Mouse (Mus musculus) heart, adult 2 months (tissue): Measurements from ENCODE around the gene Ccdc51. TPM values are rescaled to one million over a fixed set of nuclear protein-coding genes. Genes with fewer than 3 reads are reported as not detected.

Experiments used
- DNase-seq, 2 experiments: peaks; one replicate each; pipeline ENCODE4 v3.0.0; 2021
- H3K27ac ChIP-seq: fragments of 200-600 bp; 2 replicates; pipeline ENCODE4 v1.8.1; 2022
- H3K27me3 ChIP-seq: fragments of 200-500 bp; 2 replicates; pipeline ENCODE4 v1.6.1; 2012; ENCODE audit warnings: mild to moderate bottlenecking, low read length, inconsistent platforms, mixed read lengths; ENCODE audit not compliant: control insufficient read depth, insufficient read depth
- H3K36me3 ChIP-seq: fragments of 200-500 bp; 2 replicates; pipeline ENCODE4 v1.6.1; 2012; ENCODE audit warnings: low read length, inconsistent platforms; ENCODE audit not compliant: control insufficient read depth, insufficient read depth
- H3K4me1 ChIP-seq: fragments of 200-500 bp; 2 replicates; pipeline ENCODE4 v1.6.1; 2011; ENCODE audit warnings: low read length; ENCODE audit not compliant: control insufficient read depth, insufficient read depth
- H3K4me3 ChIP-seq: fragments of 200-600 bp; 2 replicates; pipeline ENCODE4 v1.8.1; 2022
- H3K79me2 ChIP-seq: fragments of 200-500 bp; replicated peaks from 2 replicates; pipeline ENCODE4 v1.6.1; 2012; ENCODE audit warnings: mild to moderate bottlenecking, inconsistent platforms, low read length, moderate library complexity, mixed read lengths; ENCODE audit not compliant: control insufficient read depth, insufficient read depth
- H3K9ac ChIP-seq: fragments of 200-500 bp; 2 replicates; pipeline ENCODE4 v1.6.1; 2012; ENCODE audit warnings: low read depth, mild to moderate bottlenecking, control low read depth, inconsistent platforms, low read length, mixed read lengths
- CTCF ChIP-seq: fragments of 200-600 bp; IDR thresholded peaks from 2 replicates; pipeline ENCODE4 v1.8.1; 2022; ENCODE audit warnings: antibody characterized with exemption, mild to moderate bottlenecking, moderate library complexity
- EP300 ChIP-seq: fragments of 200-500 bp; IDR thresholded peaks from 2 replicates; pipeline ENCODE4 v1.6.1; 2011; ENCODE audit warnings: low read depth, low read length, control low read depth; ENCODE audit not compliant: insufficient read depth
- POLR2A ChIP-seq: fragments of 200-500 bp; IDR thresholded peaks from 2 replicates; pipeline ENCODE4 v1.6.1; 2011; ENCODE audit warnings: mild to moderate bottlenecking, low read depth, low read length, control low read depth; ENCODE audit not compliant: insufficient read depth
- WGBS: fragments of 180-500 bp; shearing (Covaris S2); methylation state at CpG from one replicate; pipeline ENCODE4 v1.1.7; 2018; 5-methylcytosine and 5-hydroxymethylcytosine counted together
- intact Hi-C: fragments of 180-260 bp; cut with DNase I; formaldehyde crosslinking; loops from one replicate; pipeline ENCODE4 v1.15.1; 2025
- polyA plus RNA-seq: library from polyadenylated mRNA; depleted of rRNA; stranded (reverse); fragments of >200 nt; gene quantifications from 2 replicates; pipeline ENCODE4 v1.2.3, GENCODE M21; 2012
- total RNA-seq, 2 experiments: library from RNA; stranded (reverse); gene quantifications; 2 replicates each; pipeline ENCODE4 v1.2.3; 2021

Ccdc51 gene
- total and polyA plus RNA-seq, 3 experiments, result 7.0 to 11.8 (median 11.1) TPM

DNA sequence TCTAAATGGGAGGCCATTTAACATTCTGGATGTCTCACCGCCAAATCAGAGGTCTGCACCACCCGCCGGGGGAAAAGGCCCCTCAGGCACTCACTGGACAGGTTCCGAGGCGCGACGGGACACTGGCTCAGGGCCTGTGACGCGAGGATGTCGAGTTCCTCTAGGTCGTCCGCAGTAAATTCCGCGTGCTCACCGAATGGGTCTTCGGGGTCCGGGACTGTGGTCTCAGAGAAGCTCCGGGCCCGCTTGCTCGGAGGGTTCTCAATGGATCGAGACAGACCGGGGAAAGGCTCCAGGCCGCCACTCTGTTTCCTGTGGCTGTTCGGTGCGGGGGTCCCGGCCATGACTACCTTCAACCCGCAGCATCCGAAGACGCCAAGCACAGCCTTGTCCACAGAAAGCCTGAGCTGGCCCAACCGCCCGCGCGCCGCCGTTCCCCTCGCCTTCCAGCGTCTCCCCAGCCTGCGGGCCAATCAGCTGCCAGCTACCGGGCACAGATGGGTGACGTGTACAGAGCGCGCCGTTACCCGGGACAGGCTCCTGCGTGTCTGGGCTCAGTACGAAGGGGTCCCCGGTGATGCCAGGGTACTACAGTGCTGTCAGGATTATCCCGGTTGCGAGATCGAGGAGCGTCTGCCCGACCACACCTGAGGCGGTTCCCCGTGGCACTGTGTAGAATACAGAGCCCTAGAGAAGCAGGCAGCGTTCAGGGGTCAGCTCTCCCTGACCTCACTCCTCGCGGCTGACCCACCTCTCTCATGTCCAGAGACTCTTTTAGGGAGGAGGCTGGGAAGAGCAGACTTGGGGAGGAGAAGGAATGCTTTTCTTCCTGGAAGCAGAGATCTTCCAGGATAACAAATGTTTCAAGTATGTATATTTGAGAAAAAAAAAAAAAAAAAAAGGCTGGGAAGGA is 8.4 kb upstream of the Ccdc51 start, which contains the start of gene Atrip:
Atrip (minus strand) TSS at position 464 of the 913 bp plus-strand sequence.
- H3K79me2 ChIP-seq, result peaks cover 3% of the 10 kb centered on the region; the same call in 1 of the 2 replicates
- H3K27me3 ChIP-seq, result no peaks in the 10 kb centered on the region
- H3K27ac ChIP-seq, result peak within 1 kb of the TSS; percentile 79
- peak within 1 kb of the TSS; percentile 62 for H3K9ac ChIP-seq
- intact Hi-C loops, result no loop called here
- H3K4me1 ChIP-seq, result peaks cover 4% of the 10 kb centered on the region
- peaks cover 3% of the 10 kb centered on the region; the same call in 1 of the 2 replicates for H3K36me3 ChIP-seq
- peak within 1 kb of the TSS; percentile 81 for H3K4me3 ChIP-seq
- TF ChIP-seq POLR2A (peak; percentile 82), CTCF (no peak)
- under 1% methylated on average over 57 of the region's 57 CpGs for WGBS
- DNase-seq, result peak; percentile 92 to 93

DNA sequence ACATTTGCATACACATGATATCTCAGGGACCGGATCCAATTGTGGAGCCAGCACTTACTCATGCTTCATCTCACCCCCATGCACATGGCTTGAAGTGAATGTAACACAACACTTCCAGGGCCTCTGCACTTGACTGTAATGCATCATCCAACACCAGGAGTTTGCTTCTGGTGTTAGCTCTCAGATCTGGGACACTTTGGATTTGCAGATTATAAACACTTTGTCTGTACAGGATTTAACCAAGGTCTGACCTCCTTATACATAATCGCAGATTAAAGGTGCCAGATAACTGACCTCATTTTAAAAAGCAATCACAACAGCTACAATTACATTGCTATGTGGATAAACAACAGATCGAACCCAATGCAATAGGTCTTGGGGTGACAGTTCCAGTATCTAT is 1.8 kb upstream of the Ccdc51 start:
- peaks cover 9% of the 10 kb centered on the region; the same call in 1 of the 2 replicates for H3K36me3 ChIP-seq
- no peak overlapping the region for H3K27ac ChIP-seq
- peaks cover 5% of the 10 kb centered on the region for H3K4me1 ChIP-seq
- WGBS, result 88% methylated on average over 3 of the region's 3 CpGs
- intact Hi-C loops, result no loop called here
- H3K79me2 ChIP-seq, result no peaks in the 10 kb centered on the region
- no peak overlapping the region for H3K4me3 ChIP-seq
- H3K27me3 ChIP-seq, result no peaks in the 10 kb centered on the region
- DNase-seq, result no peak
- H3K9ac ChIP-seq, result no peak overlapping the region
- TF ChIP-seq POLR2A (no peak), EP300 (no peak), CTCF (no peak)

DNA sequence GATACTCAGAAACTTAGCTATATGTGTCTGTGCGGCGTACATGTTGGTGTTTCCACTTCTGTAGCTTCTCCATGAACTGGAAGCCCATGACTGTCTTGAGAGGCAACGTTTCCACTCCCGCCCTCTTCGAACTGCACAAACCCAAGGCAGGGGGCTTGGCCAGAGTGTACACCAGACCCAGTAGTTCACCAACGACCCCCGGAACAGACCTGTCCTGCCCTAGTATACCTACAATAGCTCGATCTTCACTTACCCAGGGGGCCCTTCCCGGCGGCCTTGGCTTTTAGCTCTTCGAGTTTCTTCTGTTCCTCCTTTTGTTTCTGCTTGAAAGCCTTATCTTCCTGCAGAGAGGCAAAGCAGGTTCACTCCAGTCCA is 557 bp upstream of the Ccdc51 start:
- H3K4me3 ChIP-seq, result peak overlapping the region; percentile 85
- H3K79me2 ChIP-seq, result no peaks in the 10 kb centered on the region
- H3K9ac ChIP-seq, result peak overlapping the region; percentile 69
- peaks cover 5% of the 10 kb centered on the region for H3K4me1 ChIP-seq
- 4% methylated on average over 11 of the region's 11 CpGs for WGBS
- H3K27me3 ChIP-seq, result no peaks in the 10 kb centered on the region
- DNase-seq, result no peak
- no peak for TF ChIP-seq CTCF
- no peak for TF ChIP-seq POLR2A
- TF ChIP-seq EP300, result no peak
- intact Hi-C loops, result no loop called here
- H3K27ac ChIP-seq, result peak overlapping the region; percentile 81
- H3K36me3 ChIP-seq, result peaks cover 9% of the 10 kb centered on the region; the same call in 1 of the 2 replicates

DNA sequence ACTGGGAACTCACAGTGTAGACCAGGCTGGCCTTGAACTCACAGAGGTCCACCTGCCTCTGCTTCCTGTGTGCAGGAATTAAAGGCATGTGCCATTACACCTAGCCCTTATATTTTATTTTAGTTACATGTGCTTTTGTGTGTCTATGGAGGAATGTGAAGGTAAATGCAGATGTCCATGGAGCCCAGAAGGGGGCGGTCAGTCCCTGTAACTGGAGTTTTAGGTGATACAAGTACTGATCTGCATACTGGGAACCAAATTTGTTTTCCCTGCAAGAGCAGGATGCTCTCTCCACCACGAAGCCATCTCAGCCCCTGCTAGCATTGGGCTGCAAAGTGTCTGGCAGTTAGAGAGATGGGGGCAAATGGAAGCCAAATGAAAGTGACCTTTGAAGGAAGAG is 2.6 kb downstream of the Ccdc51 start:
- no peak for DNase-seq
- Histone ChIP-seq H3K4me1 (peaks cover 7% of the 10 kb centered on the region), H3K27me3 (no peaks in the 10 kb centered on the region), H3K36me3 (peaks cover 9% of the 10 kb centered on the region; the same call in 1 of the 2 replicates), H3K9ac (no peak overlapping the region), H3K4me3 (no peak overlapping the region), H3K27ac (no peak overlapping the region), H3K79me2 (no peaks in the 10 kb centered on the region)
- intact Hi-C loops, result loop anchor here (5.0 kb wide), 1 partner anchor 777 kb away; no protein-coding TSS in a partner anchor
- no peak for TF ChIP-seq POLR2A
- TF ChIP-seq EP300, result no peak
- peak; percentile 60 for TF ChIP-seq CTCF
- 23% methylated on average over 2 of the region's 2 CpGs for WGBS

DNA sequence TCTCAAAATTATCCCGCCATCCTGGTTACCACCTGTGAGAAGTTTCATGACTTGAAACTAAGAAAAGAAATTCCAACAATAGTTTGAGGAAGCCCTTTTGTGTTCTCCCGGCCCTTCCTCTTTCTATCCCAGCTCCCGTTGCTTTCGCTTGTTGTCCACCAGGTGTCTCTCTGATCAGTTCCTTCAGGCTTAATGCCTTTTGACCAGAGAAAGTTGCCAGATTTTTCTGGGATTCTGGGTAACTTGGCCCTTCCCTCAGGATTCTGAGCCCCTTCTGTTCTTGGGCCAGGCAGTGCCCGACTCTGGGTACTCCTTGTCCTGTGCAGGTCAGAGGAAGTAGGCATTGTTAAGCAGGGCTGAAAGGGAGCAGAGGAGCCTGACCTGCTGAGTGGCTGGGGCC is 5.7 kb downstream of the Ccdc51 start:
- peak; percentile 84 for TF ChIP-seq CTCF
- TF ChIP-seq POLR2A, result no peak
- H3K4me1 ChIP-seq, result peaks cover 5% of the 10 kb centered on the region; the same call in 1 of the 2 replicates
- no peaks in the 10 kb centered on the region for H3K36me3 ChIP-seq
- no peaks in the 10 kb centered on the region for H3K27me3 ChIP-seq
- intact Hi-C loops, result loop anchor here (1.0 to 5.0 kb wide), 2 partner anchors 34 to 774 kb away; no protein-coding TSS in a partner anchor
- peak in 1 of 2 experiments; percentile 36 for DNase-seq
- 10% methylated on average over 5 of the region's 5 CpGs for WGBS
- H3K4me3 ChIP-seq, result no peak overlapping the region
- no peak overlapping the region for H3K27ac ChIP-seq
- H3K79me2 ChIP-seq, result no peaks in the 10 kb centered on the region
- peak overlapping the region; percentile 14; the same call in 1 of the 2 replicates for H3K9ac ChIP-seq

DNA sequence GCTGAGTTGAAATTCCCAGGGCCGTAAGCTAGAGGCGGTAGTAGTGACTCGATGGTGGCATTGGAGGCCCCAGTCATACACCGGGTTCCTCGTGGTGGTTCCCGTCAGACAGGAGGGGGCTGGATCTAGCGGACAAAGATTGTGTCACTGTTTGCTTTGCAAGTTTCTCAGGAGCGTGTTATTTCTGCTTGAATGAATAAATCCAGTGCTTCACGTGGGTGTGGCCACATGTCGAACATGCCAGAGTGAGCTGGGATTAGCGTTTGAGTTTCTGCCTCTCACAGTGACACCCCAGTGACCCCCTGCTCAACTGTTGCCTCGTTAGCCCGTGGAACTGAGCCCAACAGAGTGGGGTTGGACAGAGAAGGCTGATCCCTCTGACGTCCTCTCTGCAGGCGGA is 8.2 kb downstream of the Ccdc51 start:
- H3K9ac ChIP-seq, result no peak overlapping the region
- H3K79me2 ChIP-seq, result no peaks in the 10 kb centered on the region
- DNase-seq, result no peak
- H3K27me3 ChIP-seq, result no peaks in the 10 kb centered on the region
- H3K4me3 ChIP-seq, result no peak overlapping the region
- H3K27ac ChIP-seq, result no peak overlapping the region
- TF ChIP-seq CTCF, result no peak
- no peak for TF ChIP-seq POLR2A
- TF ChIP-seq EP300, result no peak
- intact Hi-C loops, result no loop called here
- peaks cover 6% of the 10 kb centered on the region; the same call in 1 of the 2 replicates for H3K4me1 ChIP-seq
- WGBS, result 86% methylated on average over 15 of the region's 15 CpGs
- no peaks in the 10 kb centered on the region for H3K36me3 ChIP-seq
